Mouse (Mus musculus) heart, adult 2 months (tissue): ENCODE measurements at regions not wholly inside any gene's neighbourhood (a gene's known extent, or its start where the extent isn't known, plus 50 kb on each side); places are given as distances from the start of the nearest gene placed in this dataset.

Source experiments
- CTCF ChIP-seq: fragments of 200-600 bp; IDR thresholded peaks from 2 replicates; pipeline ENCODE4 v1.8.1; 2022; ENCODE audit warnings: antibody characterized with exemption, mild to moderate bottlenecking, moderate library complexity
- EP300 ChIP-seq: fragments of 200-500 bp; IDR thresholded peaks from 2 replicates; pipeline ENCODE4 v1.6.1; 2011; ENCODE audit warnings: low read depth, low read length, control low read depth; ENCODE audit not compliant: insufficient read depth

DNA sequence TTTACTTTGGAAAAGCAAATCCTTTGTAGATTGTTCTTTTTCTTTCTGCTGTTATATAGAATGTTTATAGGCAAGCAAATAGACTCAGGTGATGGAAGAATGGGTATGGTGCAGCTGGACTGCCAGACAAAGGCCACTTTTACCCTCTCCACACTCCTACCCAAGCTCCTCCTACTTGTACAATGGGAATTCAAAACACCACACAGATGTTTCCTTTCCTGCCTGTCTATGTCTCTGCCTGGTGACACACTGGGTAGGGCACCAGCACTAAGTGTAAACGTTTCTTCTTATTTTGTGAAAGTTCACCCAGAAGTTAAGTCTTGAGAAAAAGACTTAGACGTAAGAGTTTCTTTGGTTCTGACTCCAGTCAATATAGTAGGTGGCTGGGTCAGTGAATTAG lies 94.3 kb upstream of the Sstr4 start:
- TF ChIP-seq CTCF (no peak), EP300 (no peak)
